Mouse (Mus musculus) frontal cortex, postnatal 36 days (tissue): Measurements from ENCODE around the gene Col16a1.

Source experiments
- DNase-seq, 2 experiments: peaks; one replicate each; pipeline ENCODE4 v3.0.0; 2022; ENCODE audit warnings: low spot score in 2 of 2

Col16a1 gene

DNA sequence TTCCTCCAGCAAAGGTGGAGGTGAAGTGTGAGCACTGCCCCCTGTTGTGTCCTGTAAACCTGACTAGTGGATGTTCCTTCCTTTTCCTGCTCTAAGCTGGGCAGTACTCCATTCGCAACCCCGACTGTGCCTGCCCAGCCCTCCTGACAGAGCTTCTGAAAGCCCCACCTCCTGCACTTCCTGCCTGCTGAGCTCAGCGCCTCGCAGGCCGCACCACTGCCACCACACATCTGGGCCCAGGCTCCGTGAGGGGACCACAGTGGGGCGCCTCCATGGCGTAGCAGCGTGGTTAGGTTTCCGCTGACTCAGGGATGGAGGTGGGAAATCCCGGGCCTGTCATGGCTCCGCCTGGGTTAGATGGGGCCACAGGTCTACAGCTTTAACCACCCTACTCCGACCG, 2.0 kb upstream of the Col16a1 start:
- no peak for DNase-seq

DNA sequence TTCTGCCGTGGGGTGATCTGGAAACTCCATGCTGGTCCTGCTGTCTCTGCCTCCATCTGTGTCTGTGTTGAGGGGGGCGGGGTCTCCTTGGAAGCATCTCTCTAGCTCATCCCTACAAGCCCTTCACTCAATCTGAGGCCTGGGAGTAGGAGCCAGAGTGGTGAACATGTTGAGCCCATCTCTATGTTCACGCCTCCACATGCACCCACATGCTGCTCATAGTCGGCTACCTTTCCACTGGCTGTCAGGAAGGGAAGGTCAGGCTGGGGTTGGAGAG, 501 bp downstream of the Col16a1 start:
- no peak for DNase-seq

- no peak for DNase-seq
Observed at GRCm38 (mm10) chr4:130050056-130050824, 2.6 kb downstream of the Col16a1 start.

DNA sequence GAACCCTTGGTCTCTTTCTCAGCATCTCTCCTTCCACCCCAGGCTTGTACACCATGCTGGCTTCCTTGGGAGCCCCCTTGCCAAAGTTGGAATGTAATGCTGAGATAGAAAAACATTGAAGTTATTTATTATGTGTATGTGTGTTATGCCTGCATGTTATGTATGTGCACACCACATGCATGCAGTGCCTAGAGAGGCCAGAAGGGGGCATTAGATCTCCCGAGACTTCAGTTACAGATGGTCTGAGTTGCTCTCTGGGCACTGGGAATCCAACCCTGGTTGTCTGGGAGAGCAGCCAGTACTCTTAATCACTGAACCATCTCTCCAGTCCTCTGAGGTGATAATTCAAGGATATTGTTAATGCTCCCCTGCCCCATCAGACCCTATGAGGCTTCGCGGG, 4.6 kb downstream of the Col16a1 start:
- DNase-seq: no peak

- no peak for DNase-seq
Observed at GRCm38 (mm10) chr4:130053111-130053510, 5.5 kb downstream of the Col16a1 start.

DNA sequence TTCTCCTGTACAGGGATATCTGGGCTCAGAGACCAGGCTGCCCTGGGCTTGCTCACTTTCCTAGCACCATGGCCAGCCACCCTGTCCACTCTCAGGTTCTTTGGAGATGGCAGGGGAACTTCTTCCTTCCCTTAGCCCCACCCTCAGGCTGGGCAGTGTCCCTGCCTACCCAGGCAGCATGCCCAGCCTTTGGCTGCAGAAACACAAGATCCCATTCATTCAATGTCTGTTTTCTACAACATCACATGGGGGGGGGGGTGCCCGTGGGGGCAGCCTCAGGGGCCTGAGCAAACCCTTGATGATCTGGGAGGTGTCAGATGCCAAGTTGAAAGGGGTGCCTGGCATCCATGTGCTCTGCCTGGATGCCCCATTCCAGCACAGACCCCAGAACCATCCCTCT, 7.1 kb downstream of the Col16a1 start:
- no peak for DNase-seq

- DNase-seq: no peak
Observed at GRCm38 (mm10) chr4:130055160-130056010, 7.7 kb downstream of the Col16a1 start.

DNA sequence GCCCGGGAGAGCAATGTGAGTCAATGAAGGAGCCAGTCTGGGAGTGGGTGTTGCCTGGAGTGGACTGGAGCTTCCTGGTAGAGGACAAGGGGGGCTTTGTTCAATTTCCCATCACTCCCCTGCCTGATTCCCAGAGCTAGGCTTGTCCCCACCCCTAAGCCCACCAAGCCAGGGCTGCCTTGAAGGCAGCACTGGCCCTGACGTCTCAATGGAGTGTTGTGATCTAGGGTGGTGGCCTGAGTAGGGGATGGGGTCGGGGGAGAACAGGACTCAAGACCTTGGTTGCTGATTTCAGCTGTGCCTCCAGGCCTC, 8.3 kb downstream of the Col16a1 start:
- DNase-seq: no peak

GRCm38 (mm10) chr4:130056471-130056870, 8.8 kb downstream of the Col16a1 start:
- no peak for DNase-seq

DNA sequence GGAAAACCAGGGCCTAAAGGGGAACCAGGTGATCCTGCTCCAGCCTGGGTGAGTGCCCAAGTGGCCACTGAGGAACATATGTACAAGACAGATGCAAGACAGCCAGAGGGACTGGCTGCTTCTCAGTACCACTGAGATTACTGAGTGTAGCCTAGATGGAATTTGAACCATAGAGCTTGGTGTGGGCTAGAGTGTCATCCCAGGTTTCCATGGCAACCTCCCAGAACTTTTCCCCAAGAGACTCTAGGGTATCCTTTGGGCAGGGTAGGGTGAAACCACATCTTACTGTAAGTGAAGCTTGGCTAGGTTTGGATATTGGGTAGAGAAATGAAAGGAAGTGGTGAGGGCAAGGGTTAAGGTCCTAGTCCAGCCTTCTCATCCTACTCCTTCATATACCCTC, 13.3 kb downstream of the Col16a1 start:
- DNase-seq: no peak

GRCm38 (mm10) chr4:130063191-130063590, 15.6 kb downstream of the Col16a1 start:
- DNase-seq: no peak

GRCm38 (mm10) chr4:130066816-130067215, 19.2 kb downstream of the Col16a1 start:
- no peak for DNase-seq

GRCm38 (mm10) chr4:130070523-130070922, 22.9 kb downstream of the Col16a1 start:
- no peak for DNase-seq

- no peak for DNase-seq
Observed at GRCm38 (mm10) chr4:130071758-130072157, 24.1 kb downstream of the Col16a1 start.

GRCm38 (mm10) chr4:130073367-130073766, 25.7 kb downstream of the Col16a1 start:
- DNase-seq: no peak

GRCm38 (mm10) chr4:130074761-130075515, 27.3 kb downstream of the Col16a1 start:
- peak in 1 of 2 experiments; percentile 35 for DNase-seq

- DNase-seq: no peak
Observed at GRCm38 (mm10) chr4:130076856-130077255, 29.2 kb downstream of the Col16a1 start.

- peak; percentile 36 to 38 for DNase-seq
Observed at GRCm38 (mm10) chr4:130078816-130079485, 31.3 kb downstream of the Col16a1 start.

- DNase-seq: no peak
Observed at GRCm38 (mm10) chr4:130079521-130079920, 31.9 kb downstream of the Col16a1 start.

GRCm38 (mm10) chr4:130081345-130082190, 33.9 kb downstream of the Col16a1 start:
- peak; percentile 69 to 75 for DNase-seq

- no peak for DNase-seq
Observed at GRCm38 (mm10) chr4:130082211-130082610, 34.6 kb downstream of the Col16a1 start.
